Mouse (Mus musculus) myocyte (in vitro differentiated cells): ENCODE data around the gene Yap1. TPM values are rescaled to one million over a fixed set of nuclear protein-coding genes. Genes with fewer than 3 reads are reported as not detected.

Experiments
- H3K27me3 ChIP-seq: one replicate; pipeline ENCODE4 v1.6.1; 2011; ENCODE audit not compliant: control insufficient read depth, insufficient read depth, insufficient read length
- H3K36me3 ChIP-seq: one replicate; pipeline ENCODE4 v1.6.1; 2011; ENCODE audit not compliant: control insufficient read depth, insufficient read depth
- H3K4me2 ChIP-seq: one replicate; pipeline ENCODE4 v1.6.1; 2011; ENCODE audit warnings: low read depth, control low read depth
- H3K4me3 ChIP-seq: one replicate; pipeline ENCODE4 v1.5.1; 2011; ENCODE audit warnings: mild to moderate bottlenecking, control low read depth, moderate library complexity
- H3K79me2 ChIP-seq: one replicate; pipeline ENCODE4 v1.6.1; 2011; ENCODE audit not compliant: control insufficient read depth, insufficient read depth
- H3ac ChIP-seq: one replicate; pipeline ENCODE4 v1.6.1; 2011; ENCODE audit not compliant: control insufficient read depth, insufficient read length
- CEBPB ChIP-seq: IDR thresholded peaks from 2 replicates; pipeline ENCODE4 v1.6.1; 2011; ENCODE audit warnings: mild to moderate bottlenecking, moderate library complexity; ENCODE audit not compliant: poor library complexity, insufficient read depth, severe bottlenecking
- E2F4 ChIP-seq: IDR thresholded peaks from one replicate; pipeline ENCODE4 v1.6.1; 2011; ENCODE audit warnings: mild to moderate bottlenecking, control low read depth, moderate library complexity; ENCODE audit not compliant: insufficient read depth
- MAX ChIP-seq: IDR thresholded peaks from one replicate; pipeline ENCODE4 v1.6.1; 2011; ENCODE audit warnings: low read depth, mild to moderate bottlenecking, control low read depth
- MYOD1 ChIP-seq, 3 experiments: IDR thresholded peaks; one replicate each; pipeline ENCODE4 v1.6.1; 2011; ENCODE audit warnings: control low read depth in 2 of 3, low read depth in 2 of 3, mild to moderate bottlenecking in 2 of 3, moderate library complexity in 1 of 3; ENCODE audit not compliant: insufficient read length in 2 of 3, control insufficient read depth in 1 of 3
- MYOG ChIP-seq, 3 experiments: IDR thresholded peaks; one replicate each; pipeline ENCODE4 v1.6.1; 2011; ENCODE audit warnings: control low read depth in 2 of 3, low read depth in 2 of 3, mild to moderate bottlenecking in 2 of 3; ENCODE audit not compliant: insufficient read length in 2 of 3, control insufficient read depth in 1 of 3, insufficient read depth in 1 of 3
- POLR2A ChIP-seq: IDR thresholded peaks from one replicate; pipeline ENCODE4 v1.6.1; 2011; ENCODE audit warnings: low read depth, mild to moderate bottlenecking, control low read depth, moderate library complexity; ENCODE audit not compliant: insufficient read length
- POLR2AphosphoS2 ChIP-seq: IDR thresholded peaks from one replicate; pipeline ENCODE4 v1.6.1; 2011; ENCODE audit warnings: low read depth, control low read depth; ENCODE audit not compliant: insufficient read length
- REST ChIP-seq: IDR thresholded peaks from one replicate; pipeline ENCODE4 v1.6.1; 2011; ENCODE audit warnings: mild to moderate bottlenecking, control low read depth, moderate library complexity; ENCODE audit not compliant: insufficient read depth, insufficient read length
- SRF ChIP-seq: IDR thresholded peaks from one replicate; pipeline ENCODE4 v1.6.1; 2011; ENCODE audit warnings: low read depth; ENCODE audit not compliant: control insufficient read depth, insufficient read length
- TCF12 ChIP-seq: IDR thresholded peaks from one replicate; pipeline ENCODE4 v1.6.1; 2011; ENCODE audit warnings: mild to moderate bottlenecking, control low read depth; ENCODE audit not compliant: poor library complexity, insufficient read depth, severe bottlenecking
- TCF3 ChIP-seq: IDR thresholded peaks from one replicate; pipeline ENCODE4 v1.6.1; 2011; ENCODE audit warnings: low read depth, control low read depth; ENCODE audit not compliant: insufficient read length
- USF1 ChIP-seq: IDR thresholded peaks from one replicate; pipeline ENCODE4 v1.6.1; 2011; ENCODE audit warnings: low read depth, mild to moderate bottlenecking, control low read depth, moderate library complexity
- polyA plus RNA-seq: library from polyadenylated mRNA; unstranded; fragments of >200 nt; fragmentation: generic; extraction: Trizol; gene quantifications from one replicate; pipeline ENCODE4 v1.2.1, GENCODE M21; 2012; ENCODE audit warnings: missing spikeins

The Yap1 gene
- polyA plus RNA-seq, 1 experiment: 27.5 TPM

DNA sequence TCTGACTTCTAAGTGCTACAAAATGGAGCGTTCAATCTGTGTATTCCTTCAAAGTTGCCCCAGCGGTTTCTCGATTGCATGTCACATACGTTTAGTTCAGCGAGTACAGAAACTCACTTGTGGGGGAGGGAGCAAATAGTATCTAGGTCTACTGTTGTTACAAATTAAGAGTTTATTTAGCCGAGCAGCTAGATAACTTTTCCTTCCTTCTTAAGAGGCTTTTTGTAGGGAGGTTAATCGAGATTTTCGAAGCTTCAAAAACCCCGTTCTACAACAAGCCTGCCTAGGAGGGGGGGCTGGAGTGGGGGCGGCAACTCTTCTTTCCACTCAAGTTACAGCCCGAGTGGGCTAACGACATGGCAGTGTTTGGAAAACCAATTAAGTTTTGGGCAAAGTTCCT lies 1.6 kb downstream of the Yap1 start:
- Histone ChIP-seq H3K27me3 (no peaks in the 10 kb centered on the region), H3K4me2 (peak overlapping the region; percentile 92), H3ac (peak overlapping the region; percentile 69), H3K79me2 (peaks cover 48% of the 10 kb centered on the region), H3K4me3 (peak overlapping the region; percentile 83), H3K36me3 (peaks cover 19% of the 10 kb centered on the region)
- TF ChIP-seq E2F4 (no peak), POLR2A (no peak)

DNA sequence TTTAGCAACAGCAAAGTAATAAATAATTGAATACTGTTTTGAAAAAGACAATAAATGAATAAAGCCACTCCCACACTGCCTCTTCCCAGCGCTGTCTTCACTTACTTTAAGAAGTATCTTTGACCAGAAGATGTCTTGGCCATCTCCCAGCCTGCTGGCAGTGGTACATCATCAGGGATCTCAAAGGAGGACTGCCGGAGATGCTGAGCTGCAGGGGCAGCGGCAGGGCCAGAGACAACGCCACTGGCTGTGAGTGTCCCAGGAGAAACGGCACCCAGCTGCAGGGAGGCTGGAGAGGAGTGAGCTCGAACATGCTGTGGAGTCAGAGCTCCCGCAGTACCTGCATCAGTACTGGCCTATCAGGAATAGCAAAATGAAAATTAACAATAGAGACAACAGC lies 3.0 kb downstream of the Yap1 start:
- TF ChIP-seq POLR2A (no peak), SRF (no peak), POLR2AphosphoS2 (no peak), MAX (no peak), TCF12 (no peak), USF1 (no peak), E2F4 (no peak), CEBPB (no peak)
- Histone ChIP-seq H3K4me2 (peak overlapping the region; percentile 92), H3K36me3 (peaks cover 19% of the 10 kb centered on the region), H3K79me2 (peaks cover 62% of the 10 kb centered on the region), H3K4me3 (no peak overlapping the region), H3ac (no peak overlapping the region), H3K27me3 (no peaks in the 10 kb centered on the region)

DNA sequence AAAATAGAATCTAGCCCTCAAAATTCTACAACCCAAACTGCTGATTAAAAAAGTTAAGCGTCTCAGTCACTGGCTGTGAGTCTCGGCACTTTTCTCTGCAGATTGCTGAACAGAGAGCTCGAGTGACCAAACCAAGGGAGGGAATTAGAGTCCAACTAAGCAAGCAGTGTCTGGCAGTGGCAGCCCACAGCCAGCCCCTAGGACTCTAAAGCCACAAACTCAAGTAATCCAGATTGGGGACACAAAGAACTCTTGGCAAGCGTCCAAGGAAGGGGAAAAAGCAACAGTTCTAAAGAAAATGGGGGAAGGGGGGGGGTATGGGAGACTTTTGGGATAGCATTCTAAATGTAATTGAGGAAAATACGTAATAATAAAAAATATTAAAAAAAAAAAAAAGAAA lies 10.1 kb downstream of the Yap1 start:
- no peaks in the 10 kb centered on the region for H3K27me3 ChIP-seq
- no peak overlapping the region for H3K4me2 ChIP-seq
- no peak overlapping the region for H3ac ChIP-seq
- H3K4me3 ChIP-seq: no peak overlapping the region
- H3K36me3 ChIP-seq: peaks cover 25% of the 10 kb centered on the region
- peaks cover 93% of the 10 kb centered on the region for H3K79me2 ChIP-seq
- TF ChIP-seq POLR2AphosphoS2: no peak

DNA sequence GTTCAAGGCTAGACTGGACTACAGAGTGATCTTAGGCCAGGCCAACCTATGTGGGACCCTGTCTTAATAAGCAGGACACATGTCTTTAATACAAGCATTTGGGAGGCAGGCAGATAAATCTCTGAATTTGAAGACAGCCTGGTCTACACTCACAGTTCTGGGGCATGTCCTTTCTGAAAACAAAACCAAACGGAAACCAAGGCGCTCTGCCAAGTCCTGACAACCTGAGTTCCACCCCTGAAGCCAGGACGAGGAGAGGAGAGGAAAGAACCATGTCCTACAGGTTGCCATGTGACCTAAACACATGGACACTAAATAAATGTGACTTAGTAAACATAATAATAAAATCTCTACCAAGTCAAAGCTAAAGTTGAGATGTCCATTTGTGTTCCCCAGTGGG lies 11.7 kb downstream of the Yap1 start:
- peaks cover 25% of the 10 kb centered on the region for H3K36me3 ChIP-seq
- TF ChIP-seq MAX (no peak), E2F4 (no peak), USF1 (no peak), CEBPB (no peak)
- no peaks in the 10 kb centered on the region for H3K27me3 ChIP-seq
- H3K4me2 ChIP-seq: no peak overlapping the region
- H3K4me3 ChIP-seq: no peak overlapping the region
- peaks cover 96% of the 10 kb centered on the region for H3K79me2 ChIP-seq
- no peak overlapping the region for H3ac ChIP-seq

DNA sequence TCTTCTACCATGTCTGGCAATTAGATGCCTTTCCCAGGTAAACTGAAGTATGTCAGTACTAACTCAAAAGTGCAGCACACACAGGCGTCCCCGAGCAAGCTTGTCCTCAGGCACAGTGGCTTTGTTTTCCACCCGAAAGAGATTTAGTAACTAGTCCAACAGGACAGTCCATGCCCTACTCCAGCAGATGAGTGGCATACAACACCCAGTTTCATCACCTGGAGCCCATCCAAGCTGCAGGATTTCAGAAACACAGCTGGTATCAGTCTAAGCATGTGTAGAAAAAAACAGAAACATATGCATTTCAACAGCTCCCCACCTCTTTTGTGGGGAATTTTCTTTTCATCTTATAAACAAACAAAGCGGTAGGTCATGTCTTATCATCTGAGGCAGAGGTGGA lies 13.5 kb downstream of the Yap1 start:
- Histone ChIP-seq H3ac (no peak overlapping the region), H3K4me3 (no peak overlapping the region), H3K4me2 (no peak overlapping the region), H3K79me2 (peaks cover 93% of the 10 kb centered on the region), H3K27me3 (no peaks in the 10 kb centered on the region), H3K36me3 (peaks cover 26% of the 10 kb centered on the region)
- TF ChIP-seq TCF3 (no peak), TCF12 (no peak)

DNA sequence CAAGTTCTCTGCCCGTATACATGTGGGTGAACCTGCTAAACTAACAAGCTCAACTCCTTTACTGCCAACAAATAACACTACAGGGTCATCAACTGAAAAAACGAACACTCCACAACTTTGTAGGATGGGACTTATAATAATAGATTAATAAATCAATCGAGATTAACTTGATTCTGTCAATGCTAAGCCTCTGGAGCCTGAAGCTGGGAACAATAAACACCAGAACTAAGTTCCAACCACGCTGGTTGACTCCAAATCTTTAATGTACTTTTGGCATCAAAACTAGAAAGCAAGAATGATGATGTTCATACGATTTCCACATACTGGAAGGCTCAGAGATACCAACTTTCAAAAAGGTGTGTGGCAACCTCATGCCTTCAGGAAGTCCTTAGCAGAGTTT lies 17.3 kb downstream of the Yap1 start:
- Histone ChIP-seq H3K79me2 (peaks cover 91% of the 10 kb centered on the region), H3K27me3 (no peaks in the 10 kb centered on the region), H3K36me3 (peaks cover 13% of the 10 kb centered on the region), H3K4me2 (no peak overlapping the region), H3ac (no peak overlapping the region), H3K4me3 (no peak overlapping the region)
- no peak for TF ChIP-seq SRF
- no peak for TF ChIP-seq TCF12
- no peak for TF ChIP-seq POLR2A
- no peak for TF ChIP-seq MAX
- no peak for TF ChIP-seq MYOG (IDR thresholded peaks at IDR 0.05; ENCODE audit: control insufficient read depth in 1 of 3, insufficient read depth in 1 of 3, insufficient read length in 2 of 3, low read depth in 2 of 3)
- no peak for TF ChIP-seq TCF3
- TF ChIP-seq POLR2AphosphoS2: no peak
- TF ChIP-seq REST: no peak
- no peak for TF ChIP-seq MYOD1 (IDR thresholded peaks at IDR 0.05; ENCODE audit: control insufficient read depth in 1 of 3, insufficient read length in 2 of 3, low read depth in 2 of 3)
- no peak for TF ChIP-seq E2F4
- no peak for TF ChIP-seq CEBPB
- TF ChIP-seq USF1: no peak
